Mouse (Mus musculus) liver, embryonic 16.5 days (tissue): ENCODE data around the gene Pgrmc1. TPM values are rescaled to one million over a fixed set of nuclear protein-coding genes. Genes with fewer than 3 reads are reported as not detected.

Experiments used
- ATAC-seq: fragments of 200-750 bp; cut with Nextera tagmentation; 2 replicates; pipeline ENCODE4 v1.8.0; 2017; ENCODE audit warnings: low read depth, mild to moderate bottlenecking, moderate number of reproducible peaks, moderate library complexity
- H3K27ac ChIP-seq: fragments of 300-500 bp; sonication (generic); 2 replicates; pipeline ENCODE4 v1.5.1; 2014; ENCODE audit warnings: mild to moderate bottlenecking, low read length
- H3K27me3 ChIP-seq: fragments of 300-500 bp; sonication (generic); 2 replicates; pipeline ENCODE4 v1.6.1; 2014; ENCODE audit warnings: low read depth, low read length, mixed read lengths; ENCODE audit not compliant: control insufficient read depth, insufficient read depth
- H3K36me3 ChIP-seq: fragments of 300-500 bp; sonication (generic); 2 replicates; pipeline ENCODE4 v1.6.1; 2014; ENCODE audit warnings: mild to moderate bottlenecking; ENCODE audit not compliant: control insufficient read depth, insufficient read depth
- H3K4me1 ChIP-seq: fragments of 300-500 bp; sonication (generic); 2 replicates; pipeline ENCODE4 v1.6.1; 2014; ENCODE audit warnings: low read depth, low read length, mixed read lengths; ENCODE audit not compliant: control insufficient read depth
- H3K4me2 ChIP-seq: fragments of 300-500 bp; sonication (generic); 2 replicates; pipeline ENCODE4 v1.6.1; 2014; ENCODE audit warnings: low read depth, low read length, mixed read lengths
- H3K4me3 ChIP-seq: fragments of 300-500 bp; sonication (generic); 2 replicates; pipeline ENCODE4 v1.5.1; 2014; ENCODE audit warnings: low read depth, mild to moderate bottlenecking, low read length
- H3K9ac ChIP-seq: fragments of 300-500 bp; sonication (generic); 2 replicates; pipeline ENCODE4 v1.6.1; 2014; ENCODE audit warnings: low read depth, low read length
- H3K9me3 ChIP-seq: fragments of 300-500 bp; sonication (generic); replicated peaks from 2 replicates; pipeline ENCODE4 v1.6.1; 2016; ENCODE audit warnings: low read length; ENCODE audit not compliant: control insufficient read depth
- WGBS: fragments of 180-500 bp; shearing (Covaris S2); extraction: QIAGEN DNeasy Blood & Tissue Kit; methylation state at CpG from one replicate; pipeline ENCODE4 v1.1.7; 2014; ENCODE audit not compliant: insufficient replicate concordance; 5-methylcytosine and 5-hydroxymethylcytosine counted together
- polyA plus RNA-seq: library from polyadenylated mRNA; unstranded; fragments of >200 nt; fragmentation: Nextera tagmentation; extraction: Ambion mirVana; gene quantifications from 2 replicates; pipeline ENCODE4 v1.2.1, GENCODE M21; 2015

The Pgrmc1 gene
- polyA plus RNA-seq, 1 experiment from 2014 or later: 165 TPM

DNA sequence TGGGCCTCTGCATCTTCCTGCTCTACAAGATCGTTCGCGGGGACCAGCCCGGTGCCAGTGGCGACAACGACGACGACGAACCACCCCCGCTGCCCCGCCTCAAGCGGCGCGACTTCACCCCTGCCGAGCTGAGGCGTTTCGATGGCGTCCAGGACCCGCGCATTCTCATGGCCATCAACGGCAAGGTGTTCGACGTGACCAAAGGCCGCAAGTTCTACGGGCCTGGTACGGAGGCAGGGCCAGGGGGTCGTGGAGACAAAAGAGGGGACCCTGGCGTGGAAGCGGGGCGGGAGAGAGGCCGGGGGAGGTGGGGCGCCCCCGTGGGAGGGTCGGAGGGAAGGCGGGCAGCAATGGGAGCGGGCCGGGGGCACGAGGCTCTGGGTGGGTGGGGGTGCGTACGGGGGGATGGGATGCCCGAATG lies 394 bp downstream of the Pgrmc1 start:
- peak overlapping the region; percentile 69 for H3K4me2 ChIP-seq
- no peaks in the 10 kb centered on the region for H3K36me3 ChIP-seq
- peak; percentile 53 for ATAC-seq
- H3K27me3 ChIP-seq: no peaks in the 10 kb centered on the region
- H3K27ac ChIP-seq: peak overlapping the region; percentile 53
- no peaks in the 10 kb centered on the region for H3K9me3 ChIP-seq
- H3K4me1 ChIP-seq: no peaks in the 10 kb centered on the region; the same call in 1 of the 2 replicates
- peak overlapping the region; percentile 69 for H3K4me3 ChIP-seq
- peak overlapping the region; percentile 73 for H3K9ac ChIP-seq
- 19% methylated on average over 40 of the region's 41 CpGs for WGBS

GRCm38 (mm10) chrX:36598861-36599344 lies 897 bp downstream of the Pgrmc1 start:
- no peak for ATAC-seq
- Histone ChIP-seq H3K9ac (peak overlapping the region; percentile 73), H3K9me3 (no peaks in the 10 kb centered on the region), H3K27me3 (no peaks in the 10 kb centered on the region), H3K4me1 (no peaks in the 10 kb centered on the region; the same call in 1 of the 2 replicates), H3K36me3 (no peaks in the 10 kb centered on the region), H3K27ac (no peak overlapping the region), H3K4me2 (peak overlapping the region; percentile 69), H3K4me3 (peak overlapping the region; percentile 69)
- WGBS: 27% methylated on average over 14 of the region's 14 CpGs

GRCm38 (mm10) chrX:36599656-36600055 lies 1.6 kb downstream of the Pgrmc1 start:
- 43% methylated on average over 3 of the region's 3 CpGs for WGBS
- H3K36me3 ChIP-seq: no peaks in the 10 kb centered on the region
- H3K9ac ChIP-seq: no peak overlapping the region
- peak overlapping the region; percentile 69 for H3K4me2 ChIP-seq
- H3K9me3 ChIP-seq: no peaks in the 10 kb centered on the region
- ATAC-seq: no peak
- no peaks in the 10 kb centered on the region for H3K27me3 ChIP-seq
- H3K27ac ChIP-seq: no peak overlapping the region; the same call in 1 of the 2 replicates
- H3K4me1 ChIP-seq: no peaks in the 10 kb centered on the region; the same call in 1 of the 2 replicates
- peak overlapping the region; percentile 69 for H3K4me3 ChIP-seq

DNA sequence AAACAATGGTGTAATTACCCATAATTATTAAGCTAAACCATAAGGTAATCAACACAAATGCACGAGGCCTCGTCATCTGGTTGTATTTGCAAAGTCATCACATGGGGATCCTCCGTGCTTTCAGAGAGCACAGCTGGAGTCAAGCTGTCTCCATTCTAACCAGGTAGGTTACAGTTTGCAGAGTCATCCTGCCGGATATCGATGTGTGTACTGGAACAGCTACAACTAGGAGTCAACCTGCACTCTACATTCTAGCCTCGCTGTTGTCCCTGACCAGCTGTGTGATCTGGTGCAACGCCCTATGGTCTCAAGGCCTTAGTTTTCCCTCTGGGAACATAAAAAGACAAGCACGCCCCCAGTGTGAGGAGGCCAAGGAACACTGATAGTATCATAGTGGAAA lies 2.1 kb downstream of the Pgrmc1 start:
- H3K4me2 ChIP-seq: no peak overlapping the region
- 52% methylated on average over 8 of the region's 8 CpGs for WGBS
- ATAC-seq: no peak

DNA sequence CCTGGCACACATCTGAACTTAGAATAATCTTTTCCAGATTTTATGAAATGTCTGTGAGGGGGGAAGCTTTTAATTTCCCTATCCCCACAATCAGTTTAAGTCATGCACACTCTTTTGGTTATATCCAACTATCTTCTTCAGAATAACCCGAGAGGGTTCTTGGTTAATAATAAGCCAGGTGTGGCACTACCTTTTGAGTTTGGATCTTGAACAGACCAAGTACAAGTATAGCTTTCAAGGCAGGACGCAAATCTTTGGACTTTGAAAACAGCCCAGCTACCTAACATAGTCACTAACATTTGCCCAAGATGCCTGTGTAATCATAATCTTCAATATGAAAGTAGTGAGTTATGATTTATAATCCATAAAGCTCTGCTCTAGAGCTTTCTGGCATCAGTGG lies 4.9 kb downstream of the Pgrmc1 start:
- Histone ChIP-seq H3K4me2 (no peak overlapping the region), H3K27me3 (no peaks in the 10 kb centered on the region), H3K4me3 (no peak overlapping the region), H3K27ac (no peak overlapping the region), H3K36me3 (no peaks in the 10 kb centered on the region; the same call in 1 of the 2 replicates), H3K9ac (no peak overlapping the region), H3K9me3 (no peaks in the 10 kb centered on the region), H3K4me1 (no peaks in the 10 kb centered on the region; the same call in 1 of the 2 replicates)
- WGBS: 65% methylated on average over 2 of the region's 2 CpGs
- no peak for ATAC-seq

More for the DNA sequence above, 2.1 kb downstream of the Pgrmc1 start:
- Histone ChIP-seq H3K4me3 (no peak overlapping the region), H3K27me3 (no peaks in the 10 kb centered on the region), H3K4me1 (no peaks in the 10 kb centered on the region; the same call in 1 of the 2 replicates), H3K9me3 (no peaks in the 10 kb centered on the region), H3K9ac (no peak overlapping the region), H3K36me3 (no peaks in the 10 kb centered on the region), H3K27ac (no peak overlapping the region)

- H3K27me3 ChIP-seq: no peaks in the 10 kb centered on the region
- H3K4me3 ChIP-seq: no peak overlapping the region
- H3K9ac ChIP-seq: no peak overlapping the region
- no peaks in the 10 kb centered on the region; the same call in 1 of the 2 replicates for H3K36me3 ChIP-seq
- ATAC-seq: peak; percentile 43; the same call in 1 of the 2 replicates
- H3K9me3 ChIP-seq: no peaks in the 10 kb centered on the region
- H3K27ac ChIP-seq: no peak overlapping the region
- H3K4me2 ChIP-seq: no peak overlapping the region
- H3K4me1 ChIP-seq: no peaks in the 10 kb centered on the region; the same call in 1 of the 2 replicates
- 56% methylated on average over 4 of the region's 4 CpGs for WGBS
Measured at GRCm38 (mm10) chrX:36604040-36604439, 6.0 kb downstream of the Pgrmc1 start.

DNA sequence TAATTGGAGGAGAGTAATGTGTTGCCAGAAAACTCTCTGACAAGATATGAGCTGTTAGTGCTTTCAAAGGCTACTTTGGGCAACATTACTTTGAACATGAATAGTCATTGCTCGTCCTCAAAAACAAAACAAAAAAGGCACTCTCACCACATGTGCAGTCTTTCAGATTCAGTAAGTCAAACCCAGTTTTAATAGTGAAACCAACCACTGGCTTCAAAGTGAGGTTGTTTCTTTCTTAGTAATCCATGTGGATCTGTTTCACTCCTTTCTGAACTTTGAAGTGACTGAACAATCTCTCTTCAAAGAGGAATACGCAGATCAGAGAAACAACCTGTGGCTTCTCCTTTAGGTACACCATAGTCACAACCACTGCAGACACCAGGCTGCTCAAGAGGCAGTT lies 11.1 kb downstream of the Pgrmc1 start:
- Histone ChIP-seq H3K27ac (no peak overlapping the region), H3K4me3 (no peak overlapping the region), H3K9ac (no peak overlapping the region), H3K4me2 (no peak overlapping the region), H3K36me3 (no peaks in the 10 kb centered on the region; the same call in 1 of the 2 replicates), H3K4me1 (no peaks in the 10 kb centered on the region), H3K27me3 (no peaks in the 10 kb centered on the region), H3K9me3 (no peaks in the 10 kb centered on the region)
- 76% methylated on average over 2 of the region's 2 CpGs for WGBS
- no peak for ATAC-seq

DNA sequence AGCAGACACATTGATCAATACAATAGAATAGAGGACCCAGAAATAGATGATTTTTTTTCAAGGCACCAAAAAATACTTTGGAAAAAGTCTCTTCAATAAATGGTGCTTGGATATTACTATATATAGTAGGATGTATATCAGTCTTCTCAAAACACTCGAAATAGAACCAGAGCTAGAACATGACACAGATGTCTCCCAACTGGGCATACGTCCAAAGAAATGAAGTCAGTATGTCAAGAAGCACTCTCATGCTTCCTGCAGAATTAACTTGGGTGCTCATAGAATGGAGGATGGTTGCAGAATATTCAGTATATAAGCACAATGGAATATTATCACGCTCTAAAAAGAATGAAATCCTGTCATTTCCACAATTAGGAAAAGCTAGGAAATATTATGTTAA lies 30.1 kb downstream of the Pgrmc1 start:
- no peak for ATAC-seq
- Histone ChIP-seq H3K9ac (no peak overlapping the region), H3K9me3 (no peaks in the 10 kb centered on the region), H3K4me1 (no peaks in the 10 kb centered on the region), H3K4me3 (no peak overlapping the region), H3K27ac (no peak overlapping the region), H3K27me3 (no peaks in the 10 kb centered on the region), H3K4me2 (no peak overlapping the region), H3K36me3 (no peaks in the 10 kb centered on the region)
- 49% methylated on average over 3 of the region's 3 CpGs for WGBS

- ATAC-seq: no peak
- whole genome bisulfite sequencing: 4% methylated on average over 1 of the region's 1 CpGs
- no peak overlapping the region for H3K4me3 ChIP-seq
Measured at GRCm38 (mm10) chrX:36630771-36631170, 32.8 kb downstream of the Pgrmc1 start.

More at GRCm38 (mm10) chrX:36630771-36631170, 32.8 kb downstream of the Pgrmc1 start:
- Histone ChIP-seq H3K27ac (no peak overlapping the region), H3K36me3 (no peaks in the 10 kb centered on the region), H3K9me3 (no peaks in the 10 kb centered on the region), H3K9ac (no peak overlapping the region), H3K4me2 (no peak overlapping the region), H3K4me1 (no peaks in the 10 kb centered on the region), H3K27me3 (no peaks in the 10 kb centered on the region)
